Mouse (Mus musculus): Measurements from ENCODE around the gene Ccdc61.

GRCm38 (mm10) chr7:18862801-18863200, 47.4 kb downstream of the Ccdc61 start:
- TF ChIP-seq CTCF (IDR thresholded peaks at IDR 0.05; ENCODE audit: low read depth) (no peak), EP300 (optimal IDR thresholded peaks at IDR 0.05) (no peak)
